Mouse (Mus musculus) large intestine, adult 2 months (tissue): ENCODE measurements around the gene Tada2b. TPM values are rescaled to one million over a fixed set of nuclear protein-coding genes. Genes with fewer than 3 reads are reported as not detected.

Source experiments
- DNase-seq: peaks from one replicate; pipeline ENCODE4 v3.0.0-alpha.2; 2012; ENCODE audit warnings: low read depth, low spot score
- WGBS: fragments of 180-500 bp; shearing (Covaris S2); methylation state at CpG from one replicate; pipeline ENCODE4 v1.1.7; 2018; 5-methylcytosine and 5-hydroxymethylcytosine counted together
- polyA plus RNA-seq: library from polyadenylated mRNA; depleted of rRNA; stranded (reverse); fragments of >200 nt; gene quantifications from 2 replicates; pipeline ENCODE4 v1.2.3, GENCODE M21; 2012; rRNA removed

The Tada2b gene
- polyA plus RNA-seq, 1 experiment, result 7.6 TPM

DNA sequence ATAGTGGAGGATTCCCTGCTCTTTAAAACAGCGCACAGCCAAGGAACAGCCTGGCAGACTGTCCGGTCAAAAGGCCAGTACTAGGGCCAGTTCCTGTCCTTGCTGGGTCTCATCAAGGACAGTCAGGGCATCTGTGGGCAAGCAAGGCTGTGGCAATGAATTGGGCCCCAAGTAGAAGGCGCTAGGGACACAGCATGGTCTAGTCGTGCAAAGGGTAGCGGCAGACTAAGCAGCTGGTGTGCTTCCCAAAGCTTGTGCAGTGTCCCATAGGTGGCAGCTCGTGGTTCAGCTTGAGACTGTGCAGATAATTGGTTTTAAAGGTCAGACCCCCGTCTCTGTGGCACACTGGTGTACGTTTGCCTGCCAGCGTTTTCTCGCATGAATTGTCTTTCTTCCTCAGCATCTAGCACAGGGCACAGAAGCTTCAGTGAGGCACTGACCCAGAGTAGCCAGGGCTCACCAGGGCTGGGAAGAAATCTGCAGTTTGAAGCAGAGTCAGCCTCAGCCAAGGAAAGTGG is 32.2 kb downstream of the Tada2b start:
- WGBS, result 76% methylated on average over 10 of the region's 10 CpGs

DNA sequence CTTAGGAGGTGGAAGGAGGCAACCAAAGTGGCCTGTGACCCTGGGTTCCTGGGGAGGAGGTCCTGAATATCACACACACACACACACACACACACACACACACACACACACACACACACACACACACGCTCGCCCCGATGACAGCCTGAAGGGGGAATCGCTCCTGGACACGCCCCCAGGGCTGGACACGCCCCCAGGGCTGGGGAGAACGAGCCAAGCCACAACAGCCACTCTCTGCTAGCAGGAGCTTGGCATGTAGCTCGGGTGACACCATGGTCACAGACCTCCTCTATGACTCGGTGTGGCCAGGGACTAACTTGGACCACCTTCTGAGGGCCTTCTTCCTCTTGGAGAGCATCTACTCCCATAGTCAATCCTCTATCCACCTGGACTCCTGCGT is 33.0 kb downstream of the Tada2b start:
- WGBS, result 25% methylated on average over 10 of the region's 10 CpGs
- no peak for DNase-seq

More for the DNA sequence above, 32.2 kb downstream of the Tada2b start:
- DNase-seq, result no peak

DNA sequence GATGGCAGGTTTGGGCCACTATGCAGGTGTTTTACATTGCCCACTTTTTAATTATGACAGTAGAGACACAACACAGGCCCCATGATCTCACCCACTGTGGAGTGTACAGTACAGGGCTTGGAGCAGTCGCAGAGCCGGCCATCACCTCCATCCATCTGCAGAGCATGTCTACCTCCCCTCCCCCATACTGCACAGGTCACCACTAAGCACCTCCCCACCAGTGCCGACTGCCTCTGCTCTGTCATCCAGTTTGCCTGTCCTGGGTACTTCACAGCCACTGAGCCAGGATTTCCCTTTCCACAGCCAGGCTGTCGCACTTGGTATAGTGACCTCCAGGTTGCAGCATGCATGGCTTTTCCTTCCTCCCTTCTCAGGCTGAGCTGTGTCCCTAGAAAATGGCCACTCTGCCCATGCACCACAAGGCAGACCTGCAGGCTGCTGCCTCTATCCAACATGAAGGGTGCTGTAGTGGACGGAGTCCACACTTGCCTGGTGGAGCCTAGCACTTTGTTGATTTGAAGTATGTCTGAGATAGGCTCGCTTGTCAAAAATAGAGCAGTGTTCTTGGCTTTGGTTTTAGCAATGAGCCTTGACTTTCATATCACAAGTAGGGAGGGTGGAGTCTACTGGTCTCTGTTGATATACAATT is 34.3 kb downstream of the Tada2b start:
- DNase-seq, result no peak
- WGBS, result 75% methylated on average over 6 of the region's 6 CpGs

DNA sequence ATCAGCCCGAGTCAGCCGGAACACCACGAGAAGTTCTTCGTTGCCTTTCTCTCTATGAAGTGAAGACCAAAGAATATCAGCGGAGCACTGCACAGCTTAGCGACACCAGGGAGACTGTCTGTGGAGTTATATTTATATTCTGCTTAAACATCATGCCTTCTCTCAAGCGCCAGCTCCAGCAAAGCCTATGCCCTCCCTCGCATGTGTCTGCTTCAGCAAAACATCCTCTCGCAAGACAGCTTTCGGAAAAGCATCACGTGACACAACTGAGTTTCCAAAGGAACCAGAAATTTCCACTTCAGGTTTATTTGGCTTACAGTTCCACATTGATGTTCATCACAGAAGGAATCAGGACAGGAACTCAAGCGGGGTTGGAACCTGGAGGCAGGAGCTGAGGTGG is 36.2 kb downstream of the Tada2b start:
- 90% methylated on average over 12 of the region's 12 CpGs for WGBS
- DNase-seq, result no peak

DNA sequence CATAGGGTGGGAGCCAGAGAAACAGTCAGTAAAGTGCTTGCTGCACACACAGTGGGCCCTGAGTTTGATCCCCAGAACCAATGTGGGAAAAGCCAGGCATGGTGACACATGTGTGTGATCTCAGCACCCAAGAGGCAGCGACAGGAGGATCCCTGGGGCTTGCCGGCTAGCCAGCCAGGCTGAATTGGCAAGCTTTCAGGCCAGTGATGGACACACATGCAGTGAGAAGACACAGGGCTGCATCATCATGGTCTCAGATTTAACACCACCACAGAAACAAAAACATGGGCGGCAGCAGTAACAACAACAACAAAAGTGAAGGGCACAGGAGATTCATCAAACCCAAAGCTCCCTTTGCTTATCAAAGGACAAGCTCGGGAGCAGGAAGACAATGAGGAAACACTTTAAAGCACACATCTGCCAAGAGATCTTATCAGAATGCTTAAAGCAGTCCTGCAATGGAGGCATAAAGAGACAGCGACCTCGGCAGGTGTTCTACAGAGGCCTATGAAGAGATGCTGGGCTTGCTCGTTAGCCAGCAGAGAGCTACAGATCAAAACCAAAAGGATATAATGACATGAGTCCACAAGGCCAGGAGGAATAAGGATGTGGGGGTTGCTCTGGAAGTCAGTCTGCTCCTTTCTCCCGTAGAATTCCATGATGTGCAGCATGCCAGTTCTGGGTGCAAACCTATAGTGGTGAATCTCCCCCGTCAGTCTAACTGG is 37.8 kb downstream of the Tada2b start:
- DNase-seq, result no peak
- WGBS, result 31% methylated on average over 9 of the region's 9 CpGs

DNA sequence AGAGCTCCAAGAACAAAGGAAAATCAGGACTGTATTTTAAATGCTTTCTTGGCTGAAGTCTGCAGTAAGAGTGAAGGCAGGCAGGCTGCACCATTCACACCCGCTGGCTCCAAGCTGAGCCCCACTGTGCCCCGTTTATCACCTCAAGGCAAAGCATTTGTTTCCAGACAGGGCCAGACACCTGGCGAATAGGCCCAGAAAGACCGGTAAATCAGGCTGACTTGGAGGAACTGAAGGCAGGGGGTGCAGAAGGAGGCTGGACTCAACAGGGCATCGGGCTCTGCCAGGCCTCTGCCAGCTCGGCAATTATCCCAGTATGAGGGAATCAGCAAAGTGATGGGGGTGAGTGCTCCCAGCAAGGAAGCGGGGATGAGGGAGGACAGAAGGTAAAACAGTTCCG is 39.1 kb downstream of the Tada2b start:
- WGBS, result 47% methylated on average over 8 of the region's 8 CpGs
- DNase-seq, result no peak

DNA sequence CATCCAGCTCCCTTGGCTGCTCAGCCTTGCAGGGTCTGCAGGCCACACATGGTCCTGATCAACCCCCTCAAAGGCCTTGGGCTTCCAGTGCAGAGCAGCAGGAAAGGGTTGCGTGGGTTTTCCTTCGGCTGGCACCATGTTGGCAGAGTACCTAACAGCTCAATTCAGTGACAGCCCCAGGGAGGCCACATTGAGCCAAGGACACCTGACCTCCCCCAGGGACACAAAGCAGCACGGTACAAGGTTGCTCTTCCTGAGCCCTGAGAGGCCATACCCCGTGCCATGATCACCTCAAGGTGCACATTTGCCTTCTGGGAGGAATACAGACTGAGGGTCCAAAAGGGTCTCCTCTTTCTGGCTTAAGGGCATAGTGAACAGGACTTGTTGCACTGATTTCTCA is 39.5 kb downstream of the Tada2b start:
- WGBS, result 74% methylated on average over 4 of the region's 4 CpGs
- no peak for DNase-seq

DNA sequence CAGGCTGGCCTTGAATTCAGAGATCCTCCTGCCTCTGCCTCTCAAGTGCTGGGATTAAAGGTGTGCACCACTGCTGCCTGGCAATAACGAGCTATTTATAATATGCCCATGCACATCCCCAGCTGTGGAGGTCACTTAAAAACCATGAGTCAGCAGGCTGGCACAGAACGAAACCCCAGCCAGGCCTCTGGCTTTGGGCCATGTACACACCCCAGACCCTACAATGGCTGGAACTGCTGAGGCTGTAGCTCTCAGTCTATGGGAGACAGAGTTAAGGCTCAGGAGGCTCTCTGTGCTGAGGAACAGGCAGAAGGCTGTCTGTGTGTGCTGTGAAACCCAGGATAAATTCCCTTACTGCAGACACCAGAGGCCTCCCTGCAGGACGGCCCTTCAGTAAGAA is 43.3 kb downstream of the Tada2b start:
- WGBS, result 46% methylated on average over 3 of the region's 3 CpGs
- no peak for DNase-seq

DNA sequence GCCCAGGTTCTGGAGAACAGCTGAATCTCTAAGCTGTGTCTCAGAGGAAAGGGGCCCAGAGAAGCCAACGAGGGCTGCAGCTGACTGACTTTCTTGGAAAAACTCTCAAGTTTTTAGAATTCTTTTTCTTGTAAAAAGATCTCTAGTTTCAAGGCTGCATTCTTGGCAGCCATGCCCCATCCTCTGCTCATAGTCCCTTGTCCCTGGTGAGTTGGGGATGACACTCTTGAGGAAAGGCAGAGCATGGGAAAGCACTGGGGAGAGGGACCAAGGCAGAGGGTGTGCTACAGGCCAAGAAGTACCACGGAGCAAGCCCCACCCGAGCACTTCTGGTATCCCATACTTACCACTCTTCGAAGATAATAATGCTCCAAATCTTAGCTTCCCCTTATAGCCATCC is 47.2 kb downstream of the Tada2b start:
- DNase-seq, result no peak
- 63% methylated on average over 4 of the region's 4 CpGs for WGBS

DNA sequence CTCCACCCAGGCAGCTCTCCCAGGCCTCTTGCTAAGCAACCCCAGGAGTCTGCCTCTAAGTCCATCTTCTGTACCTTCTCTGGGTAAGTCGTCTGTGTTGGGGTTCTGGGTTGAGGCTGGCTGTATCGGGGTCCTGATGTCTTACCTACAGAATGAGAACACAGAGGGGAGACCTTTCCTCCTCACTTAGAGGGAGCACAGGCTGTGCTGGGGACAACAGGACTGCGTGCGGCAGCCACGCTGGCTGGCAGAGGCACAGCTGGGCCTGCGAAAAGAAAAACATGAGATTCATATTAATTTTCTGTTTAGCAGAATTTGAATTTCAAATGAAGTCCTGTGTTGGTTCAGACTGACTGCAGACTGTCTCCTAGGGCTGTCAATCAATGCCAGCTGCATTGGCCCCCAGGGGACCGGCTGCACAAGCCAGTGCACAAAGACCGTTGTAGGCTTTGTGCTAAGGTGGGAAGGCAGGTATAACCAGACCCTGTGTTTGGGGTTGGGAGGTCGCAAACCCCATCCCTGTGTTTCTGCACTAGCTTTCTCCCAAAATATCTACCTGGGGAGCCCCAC is 49.6 kb downstream of the Tada2b start:
- DNase-seq, result no peak
- WGBS, result 76% methylated on average over 9 of the region's 9 CpGs

DNA sequence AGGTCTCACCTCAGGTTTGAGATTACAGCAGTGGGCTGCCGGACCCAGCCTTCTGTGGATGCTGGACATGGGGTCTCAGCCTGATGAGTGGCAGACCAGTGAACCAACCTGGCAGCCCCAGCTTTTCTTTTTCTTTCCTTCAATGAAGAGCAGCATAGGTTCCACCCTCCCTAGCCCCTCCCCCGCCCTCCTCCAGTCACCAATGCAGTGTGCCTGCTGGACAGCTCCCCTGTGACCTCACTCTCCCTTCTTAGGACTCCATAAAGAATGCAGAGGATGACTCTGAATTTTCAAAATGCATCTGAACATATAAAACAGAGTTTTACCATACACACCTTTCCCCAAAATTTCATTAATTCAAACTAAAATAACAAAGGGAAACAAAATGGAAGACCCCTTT is 52.4 kb downstream of the Tada2b start:
- no peak for DNase-seq
- 75% methylated on average over 2 of the region's 2 CpGs for WGBS

DNA sequence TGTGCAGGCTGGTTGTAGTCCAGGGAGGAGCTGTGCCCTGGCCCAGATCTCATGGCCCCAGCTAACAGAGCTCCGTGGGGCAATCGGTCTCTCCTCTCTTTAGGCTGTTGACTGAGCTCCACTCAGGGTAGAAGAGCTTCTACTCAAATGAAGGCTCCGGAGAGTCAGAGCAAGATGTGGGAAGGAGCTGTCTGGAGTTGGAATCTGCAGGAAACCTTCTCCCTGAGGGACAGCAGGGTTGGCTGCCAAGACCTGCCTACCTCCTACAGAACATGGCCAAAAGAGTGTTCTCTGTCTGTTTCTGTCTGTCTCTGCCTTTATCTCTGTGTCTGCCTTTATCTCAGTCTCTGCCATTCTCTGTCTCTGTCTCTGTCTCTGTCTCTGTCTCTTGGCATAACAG is 54.5 kb downstream of the Tada2b start:
- 81% methylated on average over 3 of the region's 3 CpGs for WGBS
- DNase-seq, result no peak

DNA sequence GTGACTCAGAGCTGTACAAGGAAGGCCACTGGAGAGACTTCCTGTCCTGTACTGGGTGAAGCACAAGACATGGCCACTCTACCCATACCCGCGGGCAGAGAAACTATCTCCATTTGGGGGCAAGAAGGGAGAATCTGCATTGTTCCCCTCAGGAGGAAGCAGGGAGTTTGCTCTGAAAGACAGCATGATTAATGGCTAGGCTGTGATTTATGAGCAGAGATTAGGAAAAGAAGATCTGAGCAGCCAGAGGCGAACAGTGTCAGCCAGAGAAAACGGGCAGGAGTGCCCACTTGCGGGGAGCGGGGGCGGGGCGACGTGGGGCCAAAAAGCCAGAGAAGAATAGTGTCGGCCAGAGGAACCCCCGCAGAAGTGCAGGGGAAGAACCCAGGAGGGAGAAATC is 56.3 kb downstream of the Tada2b start:
- no peak for DNase-seq
- WGBS, result 23% methylated on average over 11 of the region's 11 CpGs

DNA sequence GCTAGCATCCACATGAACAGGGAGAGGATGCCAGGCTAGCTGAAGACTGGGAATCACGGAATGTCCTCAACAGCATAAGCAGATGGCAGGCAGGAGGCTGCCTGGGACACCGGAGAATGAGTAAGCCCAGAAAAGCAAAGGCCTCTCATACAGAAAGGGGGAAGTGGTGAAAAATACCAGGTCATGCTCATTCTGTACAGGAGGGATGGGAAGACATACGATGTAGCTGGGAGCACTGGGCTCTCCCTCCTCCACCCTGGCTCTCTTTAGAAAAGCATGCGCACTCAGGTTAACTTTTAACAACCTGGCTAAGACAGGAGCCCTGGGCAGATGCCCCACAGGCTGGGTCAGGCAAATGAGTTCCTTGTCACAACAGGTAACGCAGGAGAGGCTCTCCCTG is 57.7 kb downstream of the Tada2b start:
- WGBS, result 43% methylated on average over 5 of the region's 5 CpGs

DNA sequence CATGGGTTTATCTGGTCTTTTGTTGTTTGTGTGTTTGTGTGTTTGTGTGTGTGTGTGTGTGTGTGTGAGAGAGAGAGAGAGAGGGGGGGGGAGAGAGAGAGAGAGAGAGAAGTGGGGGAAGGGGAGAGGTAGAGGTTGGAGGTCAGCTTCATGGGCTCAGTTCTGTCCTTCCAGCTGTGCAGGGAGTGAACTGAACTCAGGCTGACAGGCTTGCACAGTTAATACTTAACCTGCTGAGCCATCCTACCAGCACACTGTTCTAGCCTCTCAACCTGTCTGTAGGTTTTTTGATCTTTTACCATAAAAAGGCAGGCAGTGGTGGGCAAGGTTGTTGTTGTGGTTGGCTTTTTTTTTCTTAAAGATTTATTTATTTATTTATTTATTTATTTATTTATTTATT is 59.4 kb downstream of the Tada2b start:
- no peak for DNase-seq

More for the DNA sequence above, 57.7 kb downstream of the Tada2b start:
- DNase-seq, result no peak

Other genes with a start within 250 kb of the Tada2b start
- 3.9 and 5.3 TPM in 2 replicates for gene Sorcs2, start 86.1 kb downstream of the Tada2b start, polyA plus RNA-seq
- 15.0 and 17.6 TPM in 2 replicates for gene Grpel1, start 19.3 kb downstream of the Tada2b start, polyA plus RNA-seq
- 0.09 and 0.15 TPM in 2 replicates for gene Ccdc96, start 303 bp upstream of the Tada2b start, polyA plus RNA-seq
- 30.0 and 38.9 TPM in 2 replicates for gene Tbc1d14, start 109.0 kb upstream of the Tada2b start, polyA plus RNA-seq
- gene D5Ertd579e, start 211.7 kb upstream of the Tada2b start, polyA plus RNA-seq, result 24.5 and 35.9 TPM in 2 replicates